Mouse (Mus musculus) heart, adult 2 months (tissue): ENCODE measurements around the gene Cdh6.

Source experiments
- CTCF ChIP-seq: fragments of 200-600 bp; IDR thresholded peaks from 2 replicates; pipeline ENCODE4 v1.8.1; 2022; ENCODE audit warnings: antibody characterized with exemption, mild to moderate bottlenecking, moderate library complexity
- EP300 ChIP-seq: fragments of 200-500 bp; IDR thresholded peaks from 2 replicates; pipeline ENCODE4 v1.6.1; 2011; ENCODE audit warnings: low read depth, low read length, control low read depth; ENCODE audit not compliant: insufficient read depth

GRCm38 (mm10) chr15:13210186-13210585 is 36.7 kb upstream of the Cdh6 start:
- TF ChIP-seq CTCF (no peak), EP300 (no peak)
